Mouse (Mus musculus): Measurements from ENCODE around the gene Cdk2ap2.
"Not testable (repeated sequence)": the region's sequence is repeated elsewhere in the genome, so short reads cannot be mapped to it uniquely, and the experiment has no call there.

GRCm38 (mm10) chr19:4125268-4125667 lies 28.3 kb downstream of the Cdk2ap2 start:
- TF ChIP-seq CTCF (IDR thresholded peaks at IDR 0.05; ENCODE audit: low read depth, low read length); POLR2A (IDR thresholded peaks at IDR 0.05; ENCODE audit: borderline replicate concordance, low read depth, low read length): not testable (repeated sequence)

Measured in bone marrow macrophage, adult 2 months (primary cell).